Mouse (Mus musculus) testis, adult 10 weeks (tissue): ENCODE results near the gene Olfr1413. TPM values are rescaled to one million over a fixed set of nuclear protein-coding genes. Genes with fewer than 3 reads are reported as not detected.

Experiments
- polyA plus RNA-seq: library from polyadenylated mRNA; stranded (reverse); fragments of 350-450 nt; fragmentation: Illumina TruSeq; extraction: RNeasy Lipid Tissue Mini Kit (QIAGEN cat#74804); gene quantifications from one replicate; pipeline ENCODE4 v1.2.3, GENCODE M21; 2014; ENCODE audit warnings: low read depth, low replicate concordance

Olfr1413 gene
- not detected for polyA plus RNA-seq

GRCm38 (mm10) chr1:92571022-92571421 lies at the start of gene Olfr1413:
Gene Olfr1413, plus strand, starts transcription at chr1:92571322.

GRCm38 (mm10) chr1:92585479-92585878 lies 14.4 kb downstream of the Olfr1413 start, which contains the start of gene Olfr1412:
Gene Olfr1412, plus strand, starts transcription at chr1:92585779.

GRCm38 (mm10) chr1:92594111-92594510 lies 23.0 kb downstream of the Olfr1413 start, which contains the start of gene Olfr1411:
Gene Olfr1411, plus strand, starts transcription at chr1:92594411.

GRCm38 (mm10) chr1:92605482-92605881 lies 34.4 kb downstream of the Olfr1413 start, which contains the start of gene Olfr1410:
Gene Olfr1410, plus strand, starts transcription at chr1:92605782.

GRCm38 (mm10) chr1:92617488-92617887 lies 46.4 kb downstream of the Olfr1413 start, which contains the start of gene Olfr12:
Gene Olfr12, plus strand, starts transcription at chr1:92617788.

Other genes starting within 250 kb of the Olfr1413 start
- gene Ndufa10, start 97.5 kb upstream of the Olfr1413 start, polyA plus RNA-seq = 46.3 TPM
- not detected for gene Olfr1416, start 86.2 kb upstream of the Olfr1413 start, polyA plus RNA-seq
- gene Olfr1415, start 75.2 kb upstream of the Olfr1413 start, polyA plus RNA-seq = not detected
- not detected for gene Olfr1414, start 52.7 kb upstream of the Olfr1413 start, polyA plus RNA-seq
- gene Olfr1412, start 14.5 kb downstream of the Olfr1413 start, polyA plus RNA-seq = not detected
- gene Olfr1411, start 23.1 kb downstream of the Olfr1413 start, polyA plus RNA-seq = not detected
- gene Olfr1410, start 34.5 kb downstream of the Olfr1413 start, polyA plus RNA-seq = 0.03 TPM
- not detected for gene Olfr12, start 46.5 kb downstream of the Olfr1413 start, polyA plus RNA-seq
- 116 TPM for gene Cops9, start 70.7 kb downstream of the Olfr1413 start, polyA plus RNA-seq
- not detected for gene Otos, start 77.5 kb downstream of the Olfr1413 start, polyA plus RNA-seq